Mouse (Mus musculus) lung, postnatal 4 days (tissue): ENCODE results near the gene Ddx19b.
"Not testable (repeated sequence)": the region's sequence is repeated elsewhere in the genome, so short reads cannot be mapped to it uniquely, and the experiment has no call there.

ENCODE experiments used
- DNase-seq, 2 experiments: peaks; one replicate each; pipeline ENCODE4 v3.0.0; 2021

The Ddx19b gene

DNA sequence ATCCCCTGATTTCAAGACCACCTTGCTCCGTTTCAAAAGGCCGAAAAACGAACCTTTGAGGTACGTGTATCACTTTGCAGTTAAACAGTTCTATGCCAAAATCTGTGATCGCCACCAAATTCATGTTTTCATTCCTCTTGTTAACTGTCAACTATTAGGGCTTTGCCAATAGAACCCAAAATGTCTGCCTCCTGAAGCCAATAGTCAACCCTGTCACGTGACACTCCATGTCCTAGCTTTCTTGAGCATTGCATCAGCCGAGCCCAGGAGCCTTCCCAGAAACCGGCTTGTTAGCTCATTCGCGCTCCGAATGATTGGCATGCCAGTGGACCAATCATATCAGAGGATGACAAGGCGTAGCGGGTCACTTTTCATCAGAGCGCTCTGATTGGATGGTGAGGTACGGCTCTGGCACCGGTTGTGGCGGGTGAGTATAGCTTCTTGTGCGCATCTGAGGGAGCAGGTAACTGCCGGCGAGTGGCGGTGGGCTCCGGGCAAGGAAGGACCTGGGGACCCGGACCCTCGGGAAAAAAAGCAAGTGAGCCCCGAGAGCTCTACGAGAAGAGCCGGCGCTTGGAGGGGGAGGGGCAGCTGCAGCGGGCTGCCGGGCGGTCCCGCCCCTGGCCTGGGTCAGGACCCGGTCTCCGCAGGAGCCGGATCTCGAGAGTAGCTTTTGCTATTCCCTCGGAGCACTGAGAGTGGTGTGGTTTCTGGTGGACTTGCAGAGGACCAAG, 2.1 kb upstream of the Ddx19b start:
- peak; percentile 97 for DNase-seq

GRCm38 (mm10) chr8:111032916-111033315, 1.4 kb upstream of the Ddx19b start, which contains the start of gene Aars:
TSS of gene Aars (plus strand) at chr8:111033144.
- no peak for DNase-seq

GRCm38 (mm10) chr8:111030045-111030444, 1.5 kb downstream of the Ddx19b start:
- no peak for DNase-seq

DNA sequence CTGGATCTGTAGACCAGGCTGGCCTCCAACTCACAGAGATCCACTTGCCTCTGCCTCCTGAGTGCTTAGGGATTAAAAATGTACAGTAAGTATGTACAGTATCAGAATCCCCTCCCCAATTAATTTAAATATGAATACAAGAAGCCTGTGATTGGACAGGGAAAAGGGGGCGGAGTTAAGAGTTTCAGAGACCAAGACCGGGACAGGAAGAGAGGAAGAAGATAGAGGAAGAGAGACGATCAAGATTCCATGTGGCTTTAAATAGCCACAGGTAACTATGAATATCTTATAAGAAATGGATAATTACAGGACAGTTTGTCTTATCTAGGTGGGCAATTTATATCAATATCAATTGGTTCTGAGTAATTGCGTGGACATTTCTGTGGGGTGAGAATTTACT, 2.0 kb downstream of the Ddx19b start:
- no peak for DNase-seq

DNA sequence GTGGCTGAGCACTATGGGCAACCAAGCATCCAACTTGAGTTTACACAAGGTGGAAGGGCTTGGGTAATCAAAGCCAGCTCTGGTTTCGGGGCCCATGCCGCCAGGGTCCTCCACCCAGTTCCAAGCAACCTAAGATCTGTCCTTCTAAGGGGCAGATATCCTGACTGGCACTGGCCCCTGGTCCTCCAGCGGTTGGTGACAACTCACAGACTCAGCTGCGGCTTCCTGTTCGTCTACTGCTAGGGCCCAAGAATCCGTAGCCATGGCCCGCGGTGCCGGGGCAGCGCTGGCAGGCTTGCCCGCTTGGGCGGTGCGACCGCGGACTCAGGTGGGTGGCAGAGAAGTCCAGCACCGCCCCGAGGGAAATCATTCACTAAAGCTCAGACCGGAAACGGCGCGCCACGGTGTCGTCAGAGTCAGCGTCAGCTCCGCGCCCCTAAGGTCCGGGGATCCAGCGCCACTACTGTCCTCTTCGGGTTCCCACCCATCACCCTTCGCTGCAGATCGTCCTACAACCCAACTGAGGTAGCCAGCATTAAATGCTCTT, 4.1 kb downstream of the Ddx19b start:
- peak; percentile 90 for DNase-seq

DNA sequence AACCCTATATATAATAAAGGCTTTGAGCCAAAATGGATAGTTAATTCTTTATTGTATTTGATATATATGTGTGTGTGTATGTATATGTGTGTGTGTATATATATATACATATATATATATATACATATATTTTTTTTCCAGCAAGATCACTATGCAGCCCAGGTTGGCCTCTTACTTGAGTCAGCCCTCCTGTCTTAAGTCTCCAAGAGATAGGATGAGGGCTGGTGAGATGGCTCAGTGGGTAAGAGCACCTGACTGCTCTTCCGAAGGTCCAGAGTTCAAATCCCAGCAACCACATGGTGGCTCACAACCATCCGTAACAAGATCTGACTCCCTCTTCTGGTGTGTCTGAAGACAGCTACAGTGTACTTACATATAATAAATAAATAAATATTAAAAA, 4.9 kb downstream of the Ddx19b start:
- not testable (repeated sequence) for DNase-seq

DNA sequence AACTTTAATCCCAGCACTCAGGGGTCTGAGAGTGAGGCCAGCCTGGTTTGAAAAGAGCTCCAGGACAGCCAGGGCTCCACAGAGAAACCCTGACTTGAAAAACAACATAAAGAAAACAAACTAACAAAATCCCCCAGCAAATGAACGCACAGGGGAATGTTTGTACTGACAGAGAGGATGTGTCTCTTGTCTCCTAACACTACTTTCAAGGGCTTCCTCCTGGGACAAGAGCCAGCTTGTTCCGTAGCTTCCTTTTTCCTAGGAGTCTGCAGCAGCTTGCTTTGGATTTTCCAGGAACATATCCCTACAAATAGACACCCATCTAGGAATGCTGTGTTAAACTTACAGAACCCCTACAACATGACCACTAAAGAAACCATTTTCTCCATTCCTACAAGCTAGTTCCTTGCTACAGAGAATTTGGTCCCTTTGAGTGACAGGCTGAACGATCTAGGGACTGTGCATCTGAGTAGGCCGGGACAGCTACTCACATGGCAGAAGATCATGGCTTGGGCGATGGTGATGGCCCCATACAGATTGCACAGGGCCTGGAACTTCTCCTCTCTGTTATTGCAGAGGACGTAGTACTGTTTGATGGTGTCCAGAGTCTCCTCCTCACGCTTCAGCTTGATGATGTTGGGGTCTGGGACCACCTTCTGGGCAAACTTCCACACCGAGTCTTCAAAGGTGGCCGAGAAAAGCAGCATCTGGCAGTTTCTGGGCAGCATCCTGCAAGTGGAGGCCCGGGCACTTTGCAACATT, 21.1 kb downstream of the Ddx19b start:
- not testable (repeated sequence) for DNase-seq

- DNase-seq = peak; percentile 90 to 91
These were observed 33.7 kb downstream of the Ddx19b start, which contains the start of gene Ddx19a for GRCm38 (mm10) chr8:110997547-110998531. TSS of gene Ddx19a (minus strand) at chr8:110997800.

DNA sequence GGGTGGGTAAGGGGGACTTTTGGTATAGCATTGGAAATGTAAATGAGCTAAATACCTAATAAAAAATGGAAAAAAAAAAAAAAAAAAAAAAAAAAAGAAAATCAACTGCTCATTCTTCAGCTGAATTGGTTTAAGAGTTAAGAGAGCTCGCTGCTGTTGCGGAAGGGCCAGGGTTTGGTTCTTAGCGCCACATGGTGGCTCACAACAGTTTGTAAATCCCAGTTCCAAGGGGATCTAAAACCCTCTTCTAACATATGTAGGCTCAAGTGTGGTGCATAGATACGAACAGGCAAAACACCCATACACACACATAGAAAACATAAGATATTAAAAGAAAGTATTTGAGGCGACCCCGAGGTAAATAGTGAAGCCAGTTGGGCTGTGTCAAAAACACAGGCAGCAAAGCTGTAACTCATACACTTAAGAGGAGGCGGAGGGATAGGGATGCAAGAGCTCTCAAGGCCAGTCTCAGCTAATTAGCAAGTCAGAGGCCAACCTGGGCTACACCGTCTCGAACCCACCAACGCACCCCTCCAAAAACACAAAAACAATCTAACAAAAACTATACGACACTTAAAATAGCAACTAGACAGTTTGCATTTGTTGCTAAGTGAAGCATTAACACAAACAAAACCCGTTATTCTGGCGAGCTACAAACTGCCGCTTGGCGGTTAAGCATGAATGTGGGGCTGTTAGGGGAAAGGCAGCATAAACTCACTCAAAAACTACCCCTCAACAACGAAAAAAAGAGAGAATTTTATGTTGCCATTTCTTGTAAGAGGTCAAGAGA, 34.7 kb downstream of the Ddx19b start:
- no peak for DNase-seq

DNA sequence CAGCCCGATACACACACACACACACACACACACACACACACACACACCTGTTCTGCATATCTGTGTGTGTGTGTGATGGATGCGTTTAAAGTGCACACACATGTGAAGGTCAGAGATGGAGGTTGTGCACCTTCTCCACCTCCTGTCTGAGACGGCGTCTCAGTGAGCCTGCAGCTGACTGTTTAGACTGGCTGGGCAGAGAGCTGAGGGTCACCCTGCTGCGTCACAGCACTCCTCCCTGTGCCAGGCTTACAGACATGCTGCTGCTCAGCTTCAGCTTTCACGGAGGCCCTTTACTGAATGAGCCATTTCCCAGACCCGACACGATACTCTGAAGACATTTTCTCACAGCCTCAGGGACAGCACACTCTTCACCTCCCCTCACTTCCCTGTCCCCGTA, 41.5 kb downstream of the Ddx19b start:
- no peak for DNase-seq

- no peak for DNase-seq
These were observed 43.5 kb downstream of the Ddx19b start for GRCm38 (mm10) chr8:110987805-110988744.

- DNase-seq = no peak
These were observed 50.2 kb downstream of the Ddx19b start for GRCm38 (mm10) chr8:110981304-110981703.

GRCm38 (mm10) chr8:110977987-110978386, 53.6 kb downstream of the Ddx19b start:
- not testable (repeated sequence) for DNase-seq

- DNase-seq = not testable (repeated sequence)
These were observed 55.0 kb downstream of the Ddx19b start for GRCm38 (mm10) chr8:110976532-110976931.

- DNase-seq = peak; percentile 93 to 95
These were observed 61.4 kb downstream of the Ddx19b start for GRCm38 (mm10) chr8:110969910-110970770.

- no peak for DNase-seq
These were observed 64.2 kb downstream of the Ddx19b start for GRCm38 (mm10) chr8:110967326-110967725.

- DNase-seq = peak; percentile 45 to 49
These were observed 65.0 kb downstream of the Ddx19b start for GRCm38 (mm10) chr8:110966586-110966985.

GRCm38 (mm10) chr8:110965594-110965993, 66.0 kb downstream of the Ddx19b start:
- peak; percentile 87 to 88 for DNase-seq

- DNase-seq = no peak
These were observed 66.9 kb downstream of the Ddx19b start for GRCm38 (mm10) chr8:110964666-110965065.
